Mouse (Mus musculus) myocyte (in vitro differentiated cells): Measurements from ENCODE around the gene Ubald1. TPM values are rescaled to one million over a fixed set of nuclear protein-coding genes. Genes with fewer than 3 reads are reported as not detected.
A peak's percentile ranks its signal among the peaks of the same experiment; 100 is the strongest.

ENCODE experiments used
- H3K27me3 ChIP-seq: one replicate; pipeline ENCODE4 v1.6.1; 2011; ENCODE audit not compliant: control insufficient read depth, insufficient read depth, insufficient read length
- H3K36me3 ChIP-seq: one replicate; pipeline ENCODE4 v1.6.1; 2011; ENCODE audit not compliant: control insufficient read depth, insufficient read depth
- H3K4me2 ChIP-seq: one replicate; pipeline ENCODE4 v1.6.1; 2011; ENCODE audit warnings: low read depth, control low read depth
- H3K4me3 ChIP-seq: one replicate; pipeline ENCODE4 v1.5.1; 2011; ENCODE audit warnings: mild to moderate bottlenecking, control low read depth, moderate library complexity
- H3K79me2 ChIP-seq: one replicate; pipeline ENCODE4 v1.6.1; 2011; ENCODE audit not compliant: control insufficient read depth, insufficient read depth
- H3ac ChIP-seq: one replicate; pipeline ENCODE4 v1.6.1; 2011; ENCODE audit not compliant: control insufficient read depth, insufficient read length
- CEBPB ChIP-seq: IDR thresholded peaks from 2 replicates; pipeline ENCODE4 v1.6.1; 2011; ENCODE audit warnings: mild to moderate bottlenecking, moderate library complexity; ENCODE audit not compliant: poor library complexity, insufficient read depth, severe bottlenecking
- E2F4 ChIP-seq: IDR thresholded peaks from one replicate; pipeline ENCODE4 v1.6.1; 2011; ENCODE audit warnings: mild to moderate bottlenecking, control low read depth, moderate library complexity; ENCODE audit not compliant: insufficient read depth
- MAX ChIP-seq: IDR thresholded peaks from one replicate; pipeline ENCODE4 v1.6.1; 2011; ENCODE audit warnings: low read depth, mild to moderate bottlenecking, control low read depth
- MYOD1 ChIP-seq, 3 experiments: IDR thresholded peaks; one replicate each; pipeline ENCODE4 v1.6.1; 2011; ENCODE audit warnings: control low read depth in 2 of 3, low read depth in 2 of 3, mild to moderate bottlenecking in 2 of 3, moderate library complexity in 1 of 3; ENCODE audit not compliant: insufficient read length in 2 of 3, control insufficient read depth in 1 of 3
- MYOG ChIP-seq, 3 experiments: IDR thresholded peaks; one replicate each; pipeline ENCODE4 v1.6.1; 2011; ENCODE audit warnings: control low read depth in 2 of 3, low read depth in 2 of 3, mild to moderate bottlenecking in 2 of 3; ENCODE audit not compliant: insufficient read length in 2 of 3, control insufficient read depth in 1 of 3, insufficient read depth in 1 of 3
- POLR2A ChIP-seq: IDR thresholded peaks from one replicate; pipeline ENCODE4 v1.6.1; 2011; ENCODE audit warnings: low read depth, mild to moderate bottlenecking, control low read depth, moderate library complexity; ENCODE audit not compliant: insufficient read length
- POLR2AphosphoS2 ChIP-seq: IDR thresholded peaks from one replicate; pipeline ENCODE4 v1.6.1; 2011; ENCODE audit warnings: low read depth, control low read depth; ENCODE audit not compliant: insufficient read length
- REST ChIP-seq: IDR thresholded peaks from one replicate; pipeline ENCODE4 v1.6.1; 2011; ENCODE audit warnings: mild to moderate bottlenecking, control low read depth, moderate library complexity; ENCODE audit not compliant: insufficient read depth, insufficient read length
- SRF ChIP-seq: IDR thresholded peaks from one replicate; pipeline ENCODE4 v1.6.1; 2011; ENCODE audit warnings: low read depth; ENCODE audit not compliant: control insufficient read depth, insufficient read length
- TCF12 ChIP-seq: IDR thresholded peaks from one replicate; pipeline ENCODE4 v1.6.1; 2011; ENCODE audit warnings: mild to moderate bottlenecking, control low read depth; ENCODE audit not compliant: poor library complexity, insufficient read depth, severe bottlenecking
- TCF3 ChIP-seq: IDR thresholded peaks from one replicate; pipeline ENCODE4 v1.6.1; 2011; ENCODE audit warnings: low read depth, control low read depth; ENCODE audit not compliant: insufficient read length
- USF1 ChIP-seq: IDR thresholded peaks from one replicate; pipeline ENCODE4 v1.6.1; 2011; ENCODE audit warnings: low read depth, mild to moderate bottlenecking, control low read depth, moderate library complexity
- polyA plus RNA-seq: library from polyadenylated mRNA; unstranded; fragments of >200 nt; fragmentation: generic; extraction: Trizol; gene quantifications from one replicate; pipeline ENCODE4 v1.2.1, GENCODE M21; 2012; ENCODE audit warnings: missing spikeins

Ubald1 gene
- polyA plus RNA-seq, 1 experiment: 79.5 TPM

DNA sequence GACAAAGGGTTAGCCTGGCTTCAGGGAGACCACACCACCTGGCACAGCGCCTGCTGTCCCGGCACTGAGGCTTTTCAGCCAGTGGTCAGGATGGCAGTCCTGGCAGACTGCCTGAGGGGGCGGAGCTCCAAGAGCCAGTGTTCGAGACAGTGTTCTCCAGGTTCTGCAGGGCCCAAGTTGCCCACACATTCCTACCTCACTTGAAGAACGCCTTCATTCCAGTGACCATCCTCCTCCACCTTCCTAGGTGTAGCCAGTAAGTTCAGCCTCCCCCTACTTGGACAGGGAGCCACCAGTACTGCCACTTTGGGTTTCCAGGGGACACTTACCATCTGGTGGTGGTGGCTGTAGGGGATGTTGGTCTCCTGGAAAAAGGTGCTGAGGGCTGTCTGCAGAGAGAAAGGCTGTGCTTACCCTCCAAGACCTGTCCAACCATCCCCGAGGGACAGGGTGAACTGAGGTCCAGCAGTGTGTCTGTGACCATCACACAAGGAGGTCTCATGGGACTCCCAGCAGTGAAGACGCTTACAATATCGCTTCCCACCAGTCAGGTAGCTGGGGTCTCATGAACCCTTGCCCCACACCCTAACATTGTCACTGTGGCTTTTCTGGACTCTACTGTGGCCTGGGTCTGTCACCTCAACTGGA is 4.0 kb downstream of the Ubald1 start:
- H3K27me3 ChIP-seq: no peaks in the 10 kb centered on the region
- no peak overlapping the region for H3K4me2 ChIP-seq
- no peak overlapping the region for H3K4me3 ChIP-seq
- H3ac ChIP-seq: no peak overlapping the region
- H3K36me3 ChIP-seq: peaks cover 9% of the 10 kb centered on the region
- H3K79me2 ChIP-seq: peaks cover 31% of the 10 kb centered on the region
- TF ChIP-seq POLR2A (peak; percentile 8), E2F4 (no peak)

DNA sequence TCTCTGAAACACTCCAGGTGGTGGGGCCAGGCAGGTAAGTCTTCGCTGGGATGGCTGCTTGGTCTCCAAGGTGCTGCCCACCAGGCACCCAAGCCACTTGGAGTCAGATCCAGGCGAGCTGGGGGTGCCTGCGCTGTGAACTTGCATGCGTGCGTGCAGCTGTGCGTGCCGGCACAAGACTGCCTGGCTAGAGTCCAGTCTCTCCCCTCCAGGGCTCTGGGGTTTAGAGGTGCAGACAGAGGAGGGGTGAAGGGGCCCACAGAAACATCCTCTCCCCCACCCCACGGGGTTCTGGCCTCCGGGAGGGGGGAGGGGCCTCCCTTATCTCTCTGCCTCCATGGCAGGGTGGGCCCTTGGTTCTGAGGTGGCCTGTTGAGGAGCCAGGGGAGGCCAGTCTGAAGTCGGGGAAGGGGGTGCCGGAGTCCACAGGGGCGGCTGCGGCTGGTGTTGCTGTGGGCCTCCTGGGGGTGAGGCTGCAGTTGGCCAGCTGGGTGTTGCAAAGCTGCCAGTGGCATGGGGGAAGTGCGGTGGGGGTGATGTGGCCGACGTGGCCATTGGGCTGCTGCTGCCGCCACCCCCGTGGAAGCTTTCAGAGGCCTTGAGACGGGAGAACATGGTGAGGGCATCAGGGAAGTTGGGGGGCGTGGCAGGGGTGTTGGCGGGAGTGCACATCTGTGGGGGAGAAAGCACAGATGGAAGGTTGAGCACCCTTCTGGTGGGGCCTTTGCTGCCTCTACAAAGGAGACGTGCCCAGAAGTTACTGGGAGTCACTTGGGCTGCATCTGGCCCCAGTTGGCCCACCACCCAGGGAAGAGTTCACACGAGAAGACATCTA is 4.7 kb downstream of the Ubald1 start:
- Histone ChIP-seq H3K36me3 (peaks cover 9% of the 10 kb centered on the region), H3K27me3 (no peaks in the 10 kb centered on the region), H3K4me2 (no peak overlapping the region), H3K79me2 (peaks cover 31% of the 10 kb centered on the region), H3K4me3 (no peak overlapping the region), H3ac (no peak overlapping the region)
- TF ChIP-seq REST (no peak), E2F4 (no peak), SRF (no peak), CEBPB (no peak), MYOG (IDR thresholded peaks at IDR 0.05; ENCODE audit: control insufficient read depth in 1 of 3, insufficient read depth in 1 of 3, insufficient read length in 2 of 3, low read depth in 2 of 3) (no peak), MYOD1 (IDR thresholded peaks at IDR 0.05; ENCODE audit: control insufficient read depth in 1 of 3, insufficient read length in 2 of 3, low read depth in 2 of 3) (no peak), MAX (no peak), TCF12 (no peak), POLR2AphosphoS2 (no peak), POLR2A (no peak), USF1 (no peak), TCF3 (no peak)

DNA sequence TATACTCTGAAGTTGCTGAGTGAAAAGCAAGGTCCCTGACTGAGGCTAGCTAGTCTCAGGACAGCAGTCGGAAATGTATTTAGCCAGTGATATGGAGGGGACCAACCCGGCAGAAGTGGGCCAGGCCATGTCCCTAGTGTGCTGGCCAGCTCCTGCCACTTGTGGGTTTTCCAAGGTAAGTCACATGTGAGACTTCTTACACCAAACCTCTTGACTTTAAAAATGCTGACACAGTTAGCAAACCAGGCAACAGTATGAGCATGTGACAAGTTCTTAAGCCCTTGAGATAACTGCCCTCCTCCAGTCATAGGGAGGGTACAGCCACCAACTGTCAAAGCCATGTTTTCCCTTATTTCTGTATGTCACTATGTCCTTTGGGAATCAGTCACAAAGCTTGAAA is 8.2 kb downstream of the Ubald1 start:
- Histone ChIP-seq H3K27me3 (no peaks in the 10 kb centered on the region), H3ac (no peak overlapping the region), H3K36me3 (peaks cover 9% of the 10 kb centered on the region), H3K4me3 (no peak overlapping the region), H3K79me2 (peaks cover 12% of the 10 kb centered on the region), H3K4me2 (no peak overlapping the region)
- no peak for TF ChIP-seq TCF3
- no peak for TF ChIP-seq POLR2A
- no peak for TF ChIP-seq POLR2AphosphoS2
- no peak for TF ChIP-seq USF1
- TF ChIP-seq REST: no peak
- TF ChIP-seq SRF: no peak
- TF ChIP-seq E2F4: no peak
- no peak for TF ChIP-seq CEBPB
- TF ChIP-seq MYOD1 (IDR thresholded peaks at IDR 0.05; ENCODE audit: control insufficient read depth in 1 of 3, insufficient read length in 2 of 3, low read depth in 2 of 3): no peak
- no peak for TF ChIP-seq TCF12
- TF ChIP-seq MYOG (IDR thresholded peaks at IDR 0.05; ENCODE audit: control insufficient read depth in 1 of 3, insufficient read depth in 1 of 3, insufficient read length in 2 of 3, low read depth in 2 of 3): no peak
- TF ChIP-seq MAX: no peak

DNA sequence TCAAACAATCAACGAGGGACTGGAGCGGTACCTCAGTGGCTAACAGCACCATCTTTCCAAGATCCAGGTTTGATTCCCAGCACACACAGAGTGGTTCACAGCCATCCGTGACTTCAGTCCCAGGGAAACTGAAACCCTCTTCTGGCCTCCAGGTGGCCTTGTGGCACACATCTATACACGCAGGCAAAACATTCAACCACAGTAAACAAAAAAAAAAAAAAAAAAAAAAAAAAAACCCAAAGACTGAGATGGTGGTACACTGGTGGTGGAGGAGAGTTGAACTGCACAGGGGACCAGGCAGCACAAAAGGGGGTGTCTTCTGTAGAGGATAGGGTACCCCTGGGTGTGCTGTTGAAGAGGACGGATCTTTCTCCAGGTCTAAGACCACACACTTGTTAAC is 9.6 kb downstream of the Ubald1 start:
- no peak overlapping the region for H3K4me2 ChIP-seq
- no peaks in the 10 kb centered on the region for H3K27me3 ChIP-seq
- no peak overlapping the region for H3K4me3 ChIP-seq
- H3ac ChIP-seq: no peak overlapping the region
- H3K79me2 ChIP-seq: no peaks in the 10 kb centered on the region
- peaks cover 9% of the 10 kb centered on the region for H3K36me3 ChIP-seq
- TF ChIP-seq CEBPB (no peak), USF1 (no peak)

DNA sequence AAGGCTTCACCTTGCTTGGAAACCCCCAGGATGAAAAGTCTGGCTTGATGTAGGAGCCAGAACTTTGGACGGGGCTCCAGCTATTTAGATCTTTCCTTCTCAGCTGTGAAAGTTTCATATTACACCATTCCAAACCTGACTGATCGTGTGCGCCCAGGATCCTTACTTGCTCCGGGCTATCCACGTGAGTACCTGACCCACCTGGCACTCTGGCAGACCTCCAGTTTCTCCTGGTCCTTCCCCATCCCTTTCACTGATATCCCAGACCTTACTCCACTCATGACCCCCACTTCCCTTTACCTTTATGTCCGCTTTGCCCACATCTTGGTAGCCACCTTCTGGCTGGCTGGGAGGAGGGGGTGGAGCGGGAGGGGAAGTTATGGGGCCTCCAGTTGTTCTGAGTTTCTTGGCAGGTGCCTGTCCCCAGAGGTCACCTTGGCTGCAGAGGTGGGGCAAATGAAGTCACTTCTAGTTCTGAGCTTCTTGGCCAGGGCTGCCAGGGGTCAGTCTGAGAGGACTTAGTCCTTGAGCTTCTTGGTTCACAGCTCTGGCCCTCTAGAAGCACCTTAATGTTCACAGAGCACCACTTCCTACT is 13.9 kb downstream of the Ubald1 start:
- no peaks in the 10 kb centered on the region for H3K79me2 ChIP-seq
- TF ChIP-seq MYOG (IDR thresholded peaks at IDR 0.05; ENCODE audit: control insufficient read depth in 1 of 3, insufficient read depth in 1 of 3, insufficient read length in 2 of 3, low read depth in 2 of 3): no peak
- TF ChIP-seq POLR2AphosphoS2: peak; percentile 49
- no peak overlapping the region for H3ac ChIP-seq
- no peak overlapping the region for H3K4me2 ChIP-seq
- no peaks in the 10 kb centered on the region for H3K36me3 ChIP-seq
- H3K4me3 ChIP-seq: no peak overlapping the region
- H3K27me3 ChIP-seq: no peaks in the 10 kb centered on the region
